Mouse (Mus musculus) CH12.LX (cell line): ENCODE data around the gene Hoxd11. TPM values are rescaled to one million over a fixed set of nuclear protein-coding genes. Genes with fewer than 3 reads are reported as not detected.

Experiments used
- DNase-seq: peaks from one replicate; pipeline ENCODE4 v3.0.0-alpha.2; 2013; ENCODE audit errors: extremely low read depth
- H3K27ac ChIP-seq: 2 replicates; pipeline ENCODE4 v1.5.1; 2012; ENCODE audit warnings: low read depth, mild to moderate bottlenecking, control low read depth, moderate library complexity; ENCODE audit not compliant: insufficient read depth
- H3K27me3 ChIP-seq: replicated peaks from 2 replicates; pipeline ENCODE3; 2012; ENCODE audit warnings: inconsistent platforms
- H3K36me3 ChIP-seq, 2 experiments: replicated peaks in 1 of 2; 2 replicates each; pipeline versions ENCODE3 to v1.6.1; 2012; ENCODE audit warnings: inconsistent platforms in 1 of 2, low read length in 1 of 2, mild to moderate bottlenecking in 1 of 2, mixed read lengths in 1 of 2, moderate library complexity in 1 of 2; ENCODE audit not compliant: control insufficient read depth in 1 of 2, insufficient read depth in 1 of 2
- H3K4me1 ChIP-seq, 2 experiments: 2 replicates each; pipeline ENCODE4 v1.6.1; 2012; ENCODE audit warnings: inconsistent platforms in 1 of 2, moderate library complexity in 1 of 2; ENCODE audit not compliant: insufficient read depth in 2 of 2, control insufficient read depth in 1 of 2
- H3K4me2 ChIP-seq: 2 replicates; pipeline ENCODE4 v1.6.1; 2012; ENCODE audit warnings: low read depth, mild to moderate bottlenecking, control low read depth; ENCODE audit not compliant: poor library complexity, insufficient read depth, severe bottlenecking
- H3K4me3 ChIP-seq, 3 experiments: fragments of 150-350 bp in 1 of 3; sonication (generic) in 1 of 3; replicated peaks in 1 of 3; 2 replicates each; pipeline versions ENCODE3 to v1.5.1; 2011 to 2012; ENCODE audit warnings: low read depth in 2 of 3, low read length in 2 of 3, mild to moderate bottlenecking in 2 of 3, moderate library complexity in 2 of 3, control low read depth in 1 of 3, improper control_type of control experiment in 1 of 3, inconsistent platforms in 1 of 3, mixed read lengths in 1 of 3; ENCODE audit not compliant: poor library complexity in 1 of 3
- H3K79me2 ChIP-seq: replicated peaks from 2 replicates; pipeline ENCODE4 v1.6.1; 2012; ENCODE audit warnings: mild to moderate bottlenecking, moderate library complexity; ENCODE audit not compliant: control insufficient read depth, poor library complexity, insufficient read depth, severe bottlenecking; ENCODE audit errors: extremely low read depth
- H3K9ac ChIP-seq: 2 replicates; pipeline ENCODE4 v1.6.1; 2012; ENCODE audit warnings: low read depth, mild to moderate bottlenecking, control low read depth, moderate library complexity; ENCODE audit not compliant: insufficient read depth
- H3K9me3 ChIP-seq: replicated peaks from 2 replicates; pipeline ENCODE3; 2012; ENCODE audit warnings: low read length, inconsistent platforms, mixed read lengths
- BHLHE40 ChIP-seq: IDR thresholded peaks from 2 replicates; pipeline ENCODE4 v1.6.1; 2011; ENCODE audit warnings: mild to moderate bottlenecking, low read depth, low read length, improper control_type of control experiment
- CHD2 ChIP-seq: IDR thresholded peaks from 2 replicates; pipeline ENCODE4 v1.6.1; 2011; ENCODE audit warnings: low read length, improper control_type of control experiment
- CTCF ChIP-seq, 2 experiments: IDR thresholded peaks in 1 of 2; conservative IDR thresholded peaks in 1 of 2; 2 replicates each; pipeline ENCODE4 v1.5.1; 2011 to 2012; ENCODE audit warnings: low read depth in 2 of 2, low read length in 2 of 2, improper control_type of control experiment in 1 of 2, inconsistent platforms in 1 of 2, mild to moderate bottlenecking in 1 of 2, moderate library complexity in 1 of 2
- E2F4 ChIP-seq: IDR thresholded peaks from 2 replicates; pipeline ENCODE4 v1.6.1; 2011; ENCODE audit warnings: low read depth, low read length, improper control_type of control experiment; ENCODE audit not compliant: insufficient replicate concordance
- EP300 ChIP-seq: IDR thresholded peaks from 2 replicates; pipeline ENCODE4 v1.6.1; 2011; ENCODE audit warnings: low read length, improper control_type of control experiment
- ETS1 ChIP-seq: conservative IDR thresholded peaks from 2 replicates; pipeline ENCODE4 v1.6.1; 2012; ENCODE audit warnings: low read depth, mild to moderate bottlenecking, inconsistent platforms, low read length, improper control_type of control experiment, moderate library complexity
- HCFC1 ChIP-seq: IDR thresholded peaks from 2 replicates; pipeline ENCODE4 v1.6.1; 2012; ENCODE audit warnings: low read depth, mild to moderate bottlenecking, inconsistent platforms, low read length, improper control_type of control experiment
- IRF4 ChIP-seq: IDR thresholded peaks from 2 replicates; pipeline ENCODE4 v1.6.1; 2014; ENCODE audit warnings: low read depth, mild to moderate bottlenecking, inconsistent platforms, low read length, improper control_type of control experiment
- JUN ChIP-seq: IDR thresholded peaks from 2 replicates; pipeline ENCODE4 v1.6.1; 2011; ENCODE audit warnings: low read depth, mild to moderate bottlenecking, low read length, improper control_type of control experiment, moderate library complexity; ENCODE audit not compliant: insufficient read depth
- KAT2A ChIP-seq: IDR thresholded peaks from 2 replicates; pipeline ENCODE4 v1.6.1; 2012; ENCODE audit warnings: low read length, improper control_type of control experiment, inconsistent platforms; ENCODE audit not compliant: insufficient replicate concordance
- MAFK ChIP-seq: IDR thresholded peaks from 2 replicates; pipeline ENCODE4 v1.6.1; 2011; ENCODE audit warnings: low read length, improper control_type of control experiment; ENCODE audit not compliant: insufficient replicate concordance
- MAX ChIP-seq: IDR thresholded peaks from 2 replicates; pipeline ENCODE4 v1.6.1; 2011; ENCODE audit warnings: low read length, improper control_type of control experiment
- MAZ ChIP-seq: IDR thresholded peaks from 2 replicates; pipeline ENCODE4 v1.6.1; 2012; ENCODE audit warnings: low read depth, mild to moderate bottlenecking, inconsistent platforms, low read length, improper control_type of control experiment, moderate library complexity
- MYC ChIP-seq: IDR thresholded peaks from 2 replicates; pipeline ENCODE4 v1.6.1; 2011; ENCODE audit warnings: low read depth, mild to moderate bottlenecking, improper control_type of control experiment, low read length
- NELFE ChIP-seq: IDR thresholded peaks from 2 replicates; pipeline ENCODE4 v1.6.1; 2011; ENCODE audit warnings: low read depth, low read length, improper control_type of control experiment
- PAX5 ChIP-seq: IDR thresholded peaks from 2 replicates; pipeline ENCODE4 v1.6.1; 2012; ENCODE audit warnings: low read length, inconsistent platforms, mixed read lengths
- POLR2AphosphoS2 ChIP-seq: IDR thresholded peaks from 2 replicates; pipeline ENCODE4 v1.6.1; 2011; ENCODE audit warnings: low read depth, low read length, improper control_type of control experiment
- RAD21 ChIP-seq: IDR thresholded peaks from 2 replicates; pipeline ENCODE4 v1.6.1; 2011; ENCODE audit warnings: low read depth, mild to moderate bottlenecking, low read length, improper control_type of control experiment, moderate library complexity
- SMC3 ChIP-seq: IDR thresholded peaks from 2 replicates; pipeline ENCODE4 v1.6.1; 2011; ENCODE audit warnings: low read depth, low read length, improper control_type of control experiment
- TBP ChIP-seq: conservative IDR thresholded peaks from 2 replicates; pipeline ENCODE4 v1.6.1; 2011; ENCODE audit warnings: low read depth, low read length, improper control_type of control experiment
- UBTF ChIP-seq: IDR thresholded peaks from 2 replicates; pipeline ENCODE4 v1.6.1; 2012; ENCODE audit warnings: low read depth, mild to moderate bottlenecking, inconsistent platforms, low read length, improper control_type of control experiment, moderate library complexity
- USF1 ChIP-seq: IDR thresholded peaks from 2 replicates; pipeline ENCODE4 v1.6.1; 2014; ENCODE audit warnings: low read depth, mild to moderate bottlenecking, inconsistent platforms, low read length, improper control_type of control experiment
- ZMIZ1 ChIP-seq: IDR thresholded peaks from 2 replicates; pipeline ENCODE4 v1.6.1; 2012; ENCODE audit warnings: low read depth, mild to moderate bottlenecking, inconsistent platforms, low read length, improper control_type of control experiment
- ZNF384 ChIP-seq: IDR thresholded peaks from 2 replicates; pipeline ENCODE4 v1.6.1; 2012; ENCODE audit warnings: low read depth, low read length, improper control_type of control experiment, inconsistent platforms
- dilution Hi-C: fragments of 300-500 bp; cut with MboI; formaldehyde crosslinking; loops from 2 replicates; pipeline ENCODE4 v1.14.3; 2020; ENCODE audit warnings: low sequenced_read_pairs; ENCODE audit not compliant: extremely low pct_unique_long_range_greater_than_20kb, extremely low pct_ligation_motif_present
- in situ Hi-C: fragments of 300-500 bp; cut with MboI; formaldehyde crosslinking; loops from 3 replicates; pipeline ENCODE4 v1.14.3; 2019; ENCODE audit warnings: low sequenced_read_pairs, low pct_ligation_motif_present, low pct_unique_long_range_greater_than_20kb, mixed read lengths
- polyA plus RNA-seq: library from polyadenylated mRNA; unstranded; fragments of >175 nt; gene quantifications from 2 replicates; pipeline ENCODE4 v1.2.1, GENCODE M21; 2012; ENCODE audit warnings: low read depth; ENCODE audit not compliant: insufficient read length
- total RNA-seq, 2 experiments: library from RNA; depleted of rRNA; stranded (reverse); fragments of 300-350 nt in 1 of 2; fragments of >200 nt in 1 of 2; gene quantifications; 2 replicates each; pipeline ENCODE4 v1.2.3; 2012 to 2014

Gene Hoxd11
- total and polyA plus RNA-seq, 3 experiments: not detected

DNA sequence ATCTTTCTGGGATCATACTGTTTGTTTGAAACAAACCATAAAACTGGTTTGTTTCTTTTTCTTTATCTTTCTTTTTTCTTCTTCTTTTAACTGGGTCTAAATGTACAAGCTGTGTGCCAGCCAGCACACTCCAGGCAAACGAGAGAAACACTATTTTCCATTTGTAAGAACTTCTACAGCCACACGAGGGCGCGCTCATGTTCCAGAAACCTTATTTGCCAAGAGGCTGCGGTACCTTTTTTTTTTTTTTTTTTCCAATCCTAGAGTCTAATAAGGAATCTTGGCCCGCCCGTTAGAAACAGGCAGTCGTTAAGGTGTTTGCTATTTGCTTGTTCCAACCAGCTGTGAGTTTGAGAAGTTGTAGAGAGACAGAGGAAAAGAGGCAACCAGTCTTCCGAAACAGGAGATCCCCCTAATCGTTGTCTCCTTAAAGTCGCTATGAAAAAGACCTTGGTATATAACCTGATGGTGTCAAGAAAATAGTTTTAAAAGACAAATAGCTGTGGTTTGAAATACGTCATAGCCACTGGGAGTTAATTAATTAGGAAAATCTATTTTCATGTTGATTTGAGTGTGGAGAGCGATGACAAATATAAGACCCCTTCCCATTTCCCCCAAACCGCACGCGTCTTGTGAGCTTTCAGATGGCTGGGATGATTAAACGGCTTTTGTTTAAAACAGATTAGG is 7.1 kb downstream of the Hoxd11 start:
- Histone ChIP-seq H3K4me3 (no peak overlapping the region), H3K79me2 (no peaks in the 10 kb centered on the region), H3K27me3 (no peaks in the 10 kb centered on the region), H3K36me3 (no peaks in the 10 kb centered on the region), H3K9ac (no peak overlapping the region), H3K9me3 (peaks cover 21% of the 10 kb centered on the region), H3K27ac (no peak overlapping the region), H3K4me2 (no peak overlapping the region), H3K4me1 (no peaks in the 10 kb centered on the region)
- TF ChIP-seq HCFC1: no peak
- no peak for TF ChIP-seq TBP
- peak; percentile 88 for TF ChIP-seq ZNF384
- peak in 1 of 2 experiments; percentile 57; a peak in 2 of 4 replicates for TF ChIP-seq CTCF (conservative IDR thresholded peaks at IDR 0.05 in 1 of 2, IDR thresholded peaks at IDR 0.05 in 1 of 2; ENCODE audit: low read depth in 2 of 2, low read length in 2 of 2)
- no peak for TF ChIP-seq KAT2A
- no peak for TF ChIP-seq CHD2
- no peak for TF ChIP-seq MAFK
- no peak for TF ChIP-seq JUN
- no peak for TF ChIP-seq E2F4
- TF ChIP-seq PAX5: no peak
- no peak for TF ChIP-seq MAX
- no peak for TF ChIP-seq IRF4
- TF ChIP-seq USF1: no peak
- TF ChIP-seq SMC3: peak; percentile 34
- no peak; the same call in 1 of the 2 replicates for TF ChIP-seq RAD21
- TF ChIP-seq ZMIZ1: no peak
- DNase-seq: peak; percentile 41
- dilution Hi-C loops: no loop called here
- in situ Hi-C loops: loop anchor here (25.0 kb wide), 1 partner anchor 626 kb away; no protein-coding TSS in a partner anchor

DNA sequence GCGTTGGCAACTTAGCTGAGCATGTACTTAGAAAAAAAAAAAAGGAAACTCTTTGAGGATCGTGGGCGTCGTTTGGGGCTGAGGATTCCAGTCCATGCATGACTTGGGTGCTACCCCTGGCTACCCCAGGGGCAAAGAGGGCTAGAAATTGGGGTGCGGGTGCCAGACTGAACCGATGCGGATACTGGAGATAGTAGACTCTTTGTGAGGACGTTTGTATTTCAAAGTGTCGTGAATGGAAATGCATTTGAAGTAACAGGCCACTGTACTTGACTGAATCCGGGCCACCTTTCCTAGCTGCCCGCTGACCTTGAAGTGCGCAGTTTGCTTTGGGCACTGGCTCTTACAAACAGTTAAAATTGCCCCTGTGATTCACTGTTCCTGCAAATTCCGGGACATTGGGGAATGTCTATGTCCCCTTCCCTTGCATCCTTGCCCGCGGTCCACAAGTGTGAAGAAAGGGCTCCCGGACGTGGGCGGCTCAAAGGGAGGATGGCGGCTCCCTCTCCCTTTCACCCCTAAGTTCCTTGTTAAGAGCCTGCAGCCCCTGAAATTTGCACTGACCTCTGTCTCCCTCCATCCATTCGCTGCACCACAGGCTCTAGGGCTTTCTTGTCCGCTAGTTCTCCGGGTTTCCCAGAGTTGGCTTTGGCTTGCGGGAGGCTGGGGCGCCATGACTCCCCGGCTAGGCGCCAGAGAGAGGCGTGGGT is 7.8 kb downstream of the Hoxd11 start:
- no peak overlapping the region for H3K4me3 ChIP-seq
- H3K9me3 ChIP-seq: peaks cover 22% of the 10 kb centered on the region
- H3K4me1 ChIP-seq: no peaks in the 10 kb centered on the region
- dilution Hi-C loops (no loop called here), in situ Hi-C loops (loop anchor here (25.0 kb wide), 1 partner anchor 625 kb away; no protein-coding TSS in a partner anchor)
- DNase-seq: no peak
- no peak overlapping the region for H3K9ac ChIP-seq
- H3K27me3 ChIP-seq: no peaks in the 10 kb centered on the region
- TF ChIP-seq MAX: no peak
- no peak for TF ChIP-seq NELFE
- no peak for TF ChIP-seq MAFK
- TF ChIP-seq CHD2: no peak
- TF ChIP-seq BHLHE40: no peak
- no peak for TF ChIP-seq CTCF (conservative IDR thresholded peaks at IDR 0.05 in 1 of 2, IDR thresholded peaks at IDR 0.05 in 1 of 2; ENCODE audit: low read depth in 2 of 2, low read length in 2 of 2)
- TF ChIP-seq MAZ: no peak
- TF ChIP-seq UBTF: no peak
- TF ChIP-seq MYC: no peak
- no peak for TF ChIP-seq IRF4
- no peak for TF ChIP-seq POLR2AphosphoS2
- no peak for TF ChIP-seq ETS1
- no peak for TF ChIP-seq EP300
- H3K4me2 ChIP-seq: no peak overlapping the region
- no peak overlapping the region for H3K27ac ChIP-seq
- no peaks in the 10 kb centered on the region for H3K36me3 ChIP-seq
- H3K79me2 ChIP-seq: no peaks in the 10 kb centered on the region
